Mouse (Mus musculus) ES-Bruce4 (cell line): ENCODE results near the gene Naa40. TPM values are rescaled to one million over a fixed set of nuclear protein-coding genes. Genes with fewer than 3 reads are reported as not detected.

Source experiments
- H3K27ac ChIP-seq: 2 replicates; pipeline ENCODE4 v1.5.1; 2012; ENCODE audit warnings: low read length, inconsistent platforms; ENCODE audit not compliant: insufficient read depth
- H3K27me3 ChIP-seq: 2 replicates; pipeline ENCODE4 v1.6.1; 2012; ENCODE audit warnings: mild to moderate bottlenecking, low read length, inconsistent platforms; ENCODE audit not compliant: control insufficient read depth, poor library complexity, insufficient read depth, severe bottlenecking
- H3K36me3 ChIP-seq: 2 replicates; pipeline ENCODE4 v1.6.1; 2012; ENCODE audit warnings: inconsistent platforms, mild to moderate bottlenecking, low read length, moderate library complexity; ENCODE audit not compliant: control insufficient read depth, poor library complexity, insufficient read depth, severe bottlenecking
- H3K4me1 ChIP-seq: one replicate; pipeline ENCODE4 v1.8.1; 2011; ENCODE audit warnings: low read length; ENCODE audit not compliant: control insufficient read depth, insufficient read depth
- H3K4me3 ChIP-seq: 2 replicates; pipeline ENCODE4 v1.5.1; 2011; ENCODE audit warnings: low read depth, mild to moderate bottlenecking, low read length
- H3K9ac ChIP-seq: 2 replicates; pipeline ENCODE4 v1.6.1; 2012; ENCODE audit warnings: low read depth, mild to moderate bottlenecking, inconsistent platforms; ENCODE audit not compliant: poor library complexity, severe bottlenecking
- H3K9me3 ChIP-seq: replicated peaks from 2 replicates; pipeline ENCODE4 v1.6.1; 2012; ENCODE audit warnings: mild to moderate bottlenecking, low read length, inconsistent platforms; ENCODE audit not compliant: control insufficient read depth, poor library complexity, insufficient read depth, severe bottlenecking
- CTCF ChIP-seq: IDR thresholded peaks from one replicate; pipeline ENCODE4 v1.8.1; 2011; ENCODE audit warnings: low read depth, low read length
- EP300 ChIP-seq: IDR thresholded peaks from 2 replicates; pipeline ENCODE4 v1.6.1; 2011; ENCODE audit warnings: low read depth, low read length; ENCODE audit not compliant: insufficient read depth
- POLR2A ChIP-seq: IDR thresholded peaks from one replicate; pipeline ENCODE4 v1.8.1; 2011; ENCODE audit warnings: low read length; ENCODE audit not compliant: insufficient read depth
- polyA plus RNA-seq: library from polyadenylated mRNA; stranded (reverse); fragments of >200 nt; gene quantifications from 2 replicates; pipeline ENCODE4 v1.2.4, GENCODE M21; 2011; ENCODE audit warnings: low read depth; ENCODE audit not compliant: missing spikeins, insufficient read depth, insufficient read length

Naa40 gene
- polyA plus RNA-seq, 1 experiment, result 41.0 TPM

GRCm38 (mm10) chr19:7235461-7235860 lies 5.5 kb downstream of the Naa40 start:
- Histone ChIP-seq H3K9ac (no peak overlapping the region), H3K27me3 (no peaks in the 10 kb centered on the region), H3K4me3 (no peak overlapping the region), H3K27ac (no peak overlapping the region), H3K36me3 (peaks cover 28% of the 10 kb centered on the region), H3K9me3 (no peaks in the 10 kb centered on the region), H3K4me1 (no peaks in the 10 kb centered on the region)
- TF ChIP-seq CTCF, result no peak
- TF ChIP-seq EP300, result no peak
- TF ChIP-seq POLR2A, result no peak

GRCm38 (mm10) chr19:7234537-7235221 lies 6.3 kb downstream of the Naa40 start:
- Histone ChIP-seq H3K36me3 (peaks cover 36% of the 10 kb centered on the region), H3K4me1 (no peaks in the 10 kb centered on the region), H3K27me3 (no peaks in the 10 kb centered on the region), H3K9me3 (no peaks in the 10 kb centered on the region), H3K27ac (no peak overlapping the region), H3K4me3 (no peak overlapping the region), H3K9ac (no peak overlapping the region)
- TF ChIP-seq CTCF, result peak; percentile 83
- no peak for TF ChIP-seq POLR2A
- 0 out of 2 replicates have a peak, but pooled peaks have one; percentile 16 for TF ChIP-seq EP300

- Histone ChIP-seq H3K9ac (no peak overlapping the region), H3K4me1 (no peaks in the 10 kb centered on the region), H3K36me3 (peaks cover 40% of the 10 kb centered on the region), H3K27me3 (no peaks in the 10 kb centered on the region), H3K27ac (no peak overlapping the region), H3K9me3 (no peaks in the 10 kb centered on the region), H3K4me3 (no peak overlapping the region)
- TF ChIP-seq CTCF (no peak), POLR2A (no peak), EP300 (no peak)
Observed at GRCm38 (mm10) chr19:7226511-7226914, 14.5 kb downstream of the Naa40 start.

GRCm38 (mm10) chr19:7225096-7225690 lies 15.8 kb downstream of the Naa40 start:
- Histone ChIP-seq H3K4me3 (no peak overlapping the region), H3K27me3 (no peaks in the 10 kb centered on the region), H3K4me1 (no peaks in the 10 kb centered on the region), H3K36me3 (peaks cover 28% of the 10 kb centered on the region), H3K9me3 (no peaks in the 10 kb centered on the region), H3K27ac (no peak overlapping the region), H3K9ac (no peak overlapping the region)
- TF ChIP-seq EP300 (no peak), POLR2A (no peak), CTCF (no peak)

GRCm38 (mm10) chr19:7224253-7224652 lies 16.7 kb downstream of the Naa40 start:
- H3K4me3 ChIP-seq, result no peak overlapping the region
- no peaks in the 10 kb centered on the region for H3K27me3 ChIP-seq
- no peaks in the 10 kb centered on the region for H3K9me3 ChIP-seq
- TF ChIP-seq POLR2A, result no peak
- no peak for TF ChIP-seq CTCF
- TF ChIP-seq EP300, result no peak
- H3K4me1 ChIP-seq, result no peaks in the 10 kb centered on the region
- H3K27ac ChIP-seq, result no peak overlapping the region
- peaks cover 22% of the 10 kb centered on the region for H3K36me3 ChIP-seq
- H3K9ac ChIP-seq, result no peak overlapping the region

GRCm38 (mm10) chr19:7223488-7223887 lies 17.5 kb downstream of the Naa40 start:
- TF ChIP-seq CTCF (no peak), EP300 (no peak), POLR2A (no peak)
- H3K4me3 ChIP-seq, result no peak overlapping the region

More at GRCm38 (mm10) chr19:7223488-7223887, 17.5 kb downstream of the Naa40 start:
- Histone ChIP-seq H3K4me1 (no peaks in the 10 kb centered on the region), H3K9me3 (no peaks in the 10 kb centered on the region), H3K27ac (no peak overlapping the region), H3K27me3 (no peaks in the 10 kb centered on the region), H3K9ac (no peak overlapping the region), H3K36me3 (peaks cover 18% of the 10 kb centered on the region)
